Mouse (Mus musculus) testis, postnatal 10 days (tissue): Measurements from ENCODE around the gene Qprt.

ENCODE experiments used
- DNase-seq: peaks from one replicate; pipeline ENCODE4 v3.0.0; 2021; ENCODE audit warnings: low spot score

Gene Qprt

DNA sequence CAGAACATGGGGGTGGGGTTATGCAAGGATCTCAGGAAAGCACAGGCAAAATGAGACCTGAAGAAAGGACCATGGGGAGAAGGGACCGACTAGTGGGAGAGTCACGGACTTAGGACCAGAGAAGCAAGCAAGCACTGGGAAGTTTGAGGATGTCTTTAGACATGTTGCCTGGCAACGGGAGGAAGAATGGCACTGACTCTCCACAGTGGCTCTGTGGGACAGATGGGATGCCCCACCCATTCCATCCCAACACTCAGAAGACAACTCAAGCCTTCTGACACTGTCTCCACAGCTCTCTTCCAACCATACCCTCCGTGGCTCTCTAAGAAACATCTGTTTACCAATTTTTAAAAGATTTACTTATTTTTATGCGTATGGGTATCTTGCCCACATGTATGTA is 11.1 kb upstream of the Qprt start:
- DNase-seq, result no peak

DNA sequence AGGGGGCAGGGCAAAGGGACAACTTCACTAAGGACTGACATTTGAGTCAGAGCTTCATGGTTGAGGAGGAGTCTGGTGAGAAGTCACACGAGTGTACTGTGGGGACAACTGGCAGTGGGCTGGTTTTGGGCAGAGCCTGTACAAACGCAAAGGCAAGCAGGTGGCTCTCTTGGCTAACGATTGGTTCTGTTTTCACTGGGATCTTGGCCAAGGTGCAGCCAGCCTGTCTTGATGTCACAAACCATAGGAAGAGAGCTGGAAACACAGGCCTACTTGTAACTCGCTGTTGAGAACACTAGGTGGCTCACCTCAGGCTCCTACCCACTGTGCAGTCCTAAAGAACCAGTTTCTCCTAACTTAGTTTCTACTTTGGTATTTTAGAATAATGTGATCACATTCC is 7.6 kb upstream of the Qprt start:
- DNase-seq, result no peak

DNA sequence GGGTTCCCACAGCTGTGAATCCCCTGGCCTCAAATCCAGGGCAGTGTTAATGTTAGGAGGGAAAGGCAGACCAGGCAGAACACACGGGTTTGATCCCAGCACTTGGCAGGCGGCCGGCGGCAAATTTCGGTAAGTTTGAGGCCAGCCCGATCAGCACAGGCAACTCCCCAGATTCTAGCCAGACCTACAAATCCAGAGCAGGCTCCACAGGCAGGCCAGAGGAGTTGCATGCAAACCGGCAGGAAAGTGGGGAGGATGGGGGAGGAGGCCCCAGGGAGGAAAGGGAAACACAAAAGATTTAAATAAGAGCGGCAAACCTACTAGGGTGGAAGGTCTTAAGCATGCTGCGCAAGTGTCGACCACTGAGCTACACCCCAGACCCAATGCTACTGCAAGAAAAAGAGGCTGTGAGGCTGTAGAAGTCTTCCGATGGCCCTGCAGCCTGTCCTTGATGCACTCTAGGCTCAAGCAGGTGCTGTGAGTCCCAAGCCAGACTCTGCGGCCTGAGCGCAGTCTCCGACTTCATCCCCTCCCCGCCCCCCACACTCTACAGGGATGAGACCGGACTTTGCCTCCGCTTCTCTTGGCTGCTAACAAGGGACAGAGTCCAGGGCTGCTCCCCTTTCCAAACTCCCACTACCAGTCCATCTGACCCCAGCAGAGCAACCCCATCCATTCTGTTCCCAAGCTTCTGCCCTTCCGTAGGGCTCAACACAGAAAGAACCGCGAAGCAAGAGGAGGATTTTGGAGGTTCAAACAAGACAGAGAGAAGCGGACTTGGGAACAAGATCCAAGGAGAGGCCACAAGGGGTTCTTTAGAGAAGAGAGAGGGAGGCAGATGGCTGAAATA is 740 bp downstream of the Qprt start:
- no peak for DNase-seq

DNA sequence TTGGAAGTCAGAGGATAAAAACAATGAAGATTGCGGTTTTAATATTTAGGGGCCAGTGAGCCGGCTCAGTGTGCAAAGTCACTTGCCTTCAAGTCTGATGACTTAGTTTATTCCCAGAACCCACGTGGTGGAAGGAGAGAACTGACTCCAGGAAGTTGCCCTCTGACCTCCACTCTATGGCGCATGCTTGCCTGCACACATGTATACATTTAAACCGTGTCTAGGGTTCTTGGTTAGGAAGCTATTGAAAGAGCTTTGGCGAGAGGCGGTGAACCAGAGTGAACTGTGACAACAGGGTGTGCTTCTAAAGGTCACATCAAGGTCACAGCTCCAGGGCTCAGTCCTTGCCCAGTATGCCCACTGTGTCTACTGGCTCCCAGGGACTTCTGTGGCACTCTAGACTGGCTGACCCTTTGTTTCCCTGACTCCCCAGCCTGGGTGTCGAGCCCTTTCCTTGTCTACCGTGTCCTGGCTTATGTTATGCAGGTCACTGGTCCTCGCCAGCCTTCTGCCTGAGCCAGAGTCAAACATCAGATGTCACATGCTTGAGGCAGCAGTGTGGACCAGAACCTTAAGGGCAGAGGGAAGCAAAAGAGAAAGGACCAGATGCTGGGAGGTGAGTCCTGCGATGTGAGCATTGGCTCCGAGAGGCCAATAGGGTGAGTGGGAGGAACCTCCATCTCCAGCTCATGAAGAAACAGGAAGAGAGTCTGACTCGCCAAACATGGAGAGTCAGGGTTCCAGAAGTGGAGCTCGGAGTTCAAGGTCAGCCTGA is 3.2 kb downstream of the Qprt start:
- DNase-seq, result no peak

DNA sequence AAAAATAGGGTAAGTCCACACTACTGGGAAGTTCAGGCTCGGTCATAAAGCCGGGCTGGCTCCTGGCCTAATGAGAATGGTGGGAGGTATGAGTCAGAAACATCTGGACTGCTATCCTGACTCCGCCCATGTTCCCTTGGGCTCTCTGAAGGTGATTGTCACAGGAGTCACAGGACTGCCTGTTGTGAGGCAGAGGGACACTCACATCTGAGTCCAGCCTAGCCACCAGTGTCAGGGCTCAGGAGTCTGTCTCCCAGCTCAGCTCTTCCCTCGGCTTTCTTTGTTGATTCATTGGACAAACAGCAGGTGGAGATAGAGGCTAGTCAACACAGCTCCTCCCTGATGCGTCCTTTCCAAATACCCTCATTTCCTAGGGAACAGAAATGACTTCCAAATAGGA is 4.1 kb downstream of the Qprt start:
- DNase-seq, result no peak

DNA sequence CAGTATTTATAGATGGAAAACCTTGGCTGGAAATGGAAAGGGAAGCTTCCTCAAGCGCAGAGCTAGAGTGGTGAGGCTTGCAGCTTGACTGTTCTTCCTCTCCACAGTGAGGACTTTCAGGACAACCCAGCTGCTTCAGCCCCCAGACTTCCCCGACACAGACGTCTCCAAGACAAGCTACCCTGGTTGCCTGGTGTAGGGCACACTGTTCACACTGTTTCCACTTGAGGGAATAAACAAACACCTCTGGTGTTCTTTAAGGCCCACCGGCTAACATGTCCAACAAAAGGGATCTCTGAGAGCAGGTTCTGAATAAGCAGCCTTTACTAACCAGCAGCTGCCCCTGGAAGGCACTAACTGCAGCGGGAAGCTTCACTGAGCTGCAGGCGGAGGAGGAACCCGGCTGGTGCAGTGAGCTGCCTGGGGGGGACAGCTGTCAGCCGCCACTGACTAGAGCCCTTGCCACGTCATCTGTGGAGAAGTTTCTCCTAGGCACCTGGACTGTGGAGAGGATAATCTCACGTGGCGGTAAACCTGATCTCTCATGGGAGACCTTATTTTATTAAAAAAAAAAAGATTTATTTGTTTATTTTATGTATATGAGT is 5.6 kb downstream of the Qprt start:
- no peak for DNase-seq

DNA sequence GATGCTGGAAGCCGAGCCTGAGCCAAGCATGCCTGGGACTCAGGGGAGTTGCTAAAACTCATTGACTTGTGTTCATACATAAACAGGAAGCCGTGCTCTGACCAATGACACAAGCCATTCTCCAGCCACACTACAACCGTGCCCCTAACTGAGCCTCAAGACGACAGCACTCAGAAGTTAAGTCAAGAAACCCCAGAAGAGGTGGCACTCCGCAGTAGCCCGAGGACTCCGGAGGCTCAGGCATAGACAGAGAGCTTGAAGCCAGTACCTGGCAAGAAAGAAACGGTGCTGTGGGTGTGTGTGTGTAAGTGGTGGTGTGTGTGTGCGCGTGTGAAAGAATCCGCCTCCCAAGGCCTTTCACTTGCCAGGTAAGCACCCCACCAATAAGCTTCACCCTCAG is 7.1 kb downstream of the Qprt start:
- DNase-seq, result no peak

DNA sequence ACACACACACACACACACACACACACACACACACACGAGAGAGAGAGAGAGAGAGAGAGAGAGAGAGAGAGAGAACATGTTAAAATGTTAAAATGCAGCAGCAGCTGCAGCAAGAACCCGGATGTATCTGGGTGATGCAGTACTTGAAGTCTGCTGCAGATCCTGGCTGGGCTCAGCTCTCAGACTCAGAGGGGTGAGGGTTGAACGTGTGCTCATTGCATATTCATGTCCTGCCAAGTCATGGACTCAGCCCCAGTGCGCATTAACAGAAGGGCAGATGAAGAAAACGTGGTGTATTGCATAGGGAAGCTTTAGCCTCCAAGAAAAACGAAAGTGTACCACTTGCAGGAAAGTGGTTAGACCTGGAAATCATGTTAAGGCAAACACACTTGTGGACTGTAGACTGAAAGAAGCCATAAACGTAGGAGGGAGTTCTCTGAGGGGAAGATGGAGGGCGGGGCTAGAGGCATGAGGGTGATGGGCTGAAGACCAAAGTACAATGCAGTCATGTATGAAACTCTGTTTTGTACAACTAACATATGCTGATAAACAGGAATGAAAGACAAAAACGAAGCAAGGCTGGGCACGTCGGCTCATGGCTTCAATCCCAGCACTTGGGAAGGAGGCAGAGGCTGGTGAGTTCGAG is 8.3 kb downstream of the Qprt start:
- no peak for DNase-seq

DNA sequence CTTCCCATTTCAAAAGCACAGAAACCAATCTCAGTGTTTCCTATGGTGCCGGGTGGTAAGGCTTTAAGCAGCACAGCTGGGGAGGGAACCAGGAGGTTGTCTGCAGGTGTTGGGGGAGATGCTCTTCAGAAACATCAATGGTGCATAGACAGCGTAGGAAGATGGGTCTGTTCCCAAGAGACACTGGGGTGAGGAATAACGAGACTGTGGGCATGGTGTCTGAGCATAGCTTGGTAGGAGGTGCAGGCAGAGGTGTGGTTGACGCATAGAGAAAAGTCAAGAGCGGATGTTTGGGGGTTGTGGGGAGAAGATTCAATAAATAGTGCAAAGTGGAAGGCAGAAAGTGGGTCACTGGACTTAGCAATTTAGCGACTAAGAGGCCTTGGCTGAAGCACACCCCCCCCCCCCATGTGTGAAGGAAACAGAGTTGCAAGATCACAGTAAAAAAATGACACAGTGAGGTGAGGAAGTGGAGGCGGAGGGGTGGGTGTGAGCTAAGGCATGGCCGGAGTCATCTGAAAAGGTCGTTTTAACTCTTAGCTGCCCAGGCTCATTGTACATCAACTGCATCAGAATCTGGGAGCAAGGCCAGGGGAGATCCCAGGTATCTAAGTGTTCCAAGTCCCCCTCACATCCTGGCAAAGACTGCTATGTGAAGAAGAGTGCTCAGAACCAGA is 9.0 kb downstream of the Qprt start:
- no peak for DNase-seq

DNA sequence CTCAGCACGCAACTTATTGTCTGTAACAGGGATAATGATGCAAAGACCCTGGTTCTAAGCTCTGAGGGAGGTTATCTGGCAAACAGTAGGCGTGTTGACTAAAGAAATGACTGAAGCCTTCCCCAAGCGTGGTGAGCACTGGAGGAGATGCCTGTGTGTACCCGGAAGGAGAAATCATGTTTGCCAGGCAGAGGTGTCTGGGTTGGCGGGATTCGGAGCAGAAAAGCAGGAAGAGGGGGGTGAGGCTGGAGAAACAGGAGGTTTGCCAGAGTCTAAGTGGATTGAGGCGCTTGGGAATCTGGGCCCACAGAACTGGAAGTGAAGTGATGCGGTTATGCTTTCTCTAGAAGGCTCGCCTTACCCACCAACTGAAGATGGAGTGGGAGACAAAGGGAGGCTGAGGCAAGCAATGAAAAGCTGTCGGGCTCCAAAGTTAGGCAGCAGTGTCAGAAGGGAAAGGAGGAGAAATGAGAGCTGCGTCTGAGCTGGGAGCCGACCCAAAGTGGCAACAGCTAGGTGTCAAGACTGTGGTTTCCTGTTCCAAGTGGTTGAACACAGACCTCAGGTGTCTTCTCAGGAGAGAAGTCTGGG is 9.7 kb downstream of the Qprt start:
- DNase-seq, result no peak

DNA sequence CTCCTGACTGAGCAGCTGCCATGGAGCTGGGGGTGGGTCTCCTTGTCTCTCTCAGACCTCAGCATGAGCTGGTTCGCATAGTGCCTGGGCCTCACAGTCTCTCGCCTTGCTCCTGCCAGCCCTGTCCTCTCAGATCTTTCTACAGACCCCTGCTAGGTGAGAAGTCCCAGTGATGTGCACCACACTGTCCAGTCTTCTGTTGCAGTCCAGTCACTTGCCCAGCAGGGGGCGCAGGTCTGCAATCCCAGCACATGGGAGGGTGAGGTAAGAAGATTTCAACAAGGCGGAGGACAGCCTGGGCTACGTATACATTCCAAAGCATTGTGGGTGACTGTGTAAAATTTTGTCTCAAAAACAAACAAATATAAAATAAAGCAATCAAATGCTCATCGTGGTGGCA is 10.6 kb downstream of the Qprt start:
- peak; percentile 78 for DNase-seq

DNA sequence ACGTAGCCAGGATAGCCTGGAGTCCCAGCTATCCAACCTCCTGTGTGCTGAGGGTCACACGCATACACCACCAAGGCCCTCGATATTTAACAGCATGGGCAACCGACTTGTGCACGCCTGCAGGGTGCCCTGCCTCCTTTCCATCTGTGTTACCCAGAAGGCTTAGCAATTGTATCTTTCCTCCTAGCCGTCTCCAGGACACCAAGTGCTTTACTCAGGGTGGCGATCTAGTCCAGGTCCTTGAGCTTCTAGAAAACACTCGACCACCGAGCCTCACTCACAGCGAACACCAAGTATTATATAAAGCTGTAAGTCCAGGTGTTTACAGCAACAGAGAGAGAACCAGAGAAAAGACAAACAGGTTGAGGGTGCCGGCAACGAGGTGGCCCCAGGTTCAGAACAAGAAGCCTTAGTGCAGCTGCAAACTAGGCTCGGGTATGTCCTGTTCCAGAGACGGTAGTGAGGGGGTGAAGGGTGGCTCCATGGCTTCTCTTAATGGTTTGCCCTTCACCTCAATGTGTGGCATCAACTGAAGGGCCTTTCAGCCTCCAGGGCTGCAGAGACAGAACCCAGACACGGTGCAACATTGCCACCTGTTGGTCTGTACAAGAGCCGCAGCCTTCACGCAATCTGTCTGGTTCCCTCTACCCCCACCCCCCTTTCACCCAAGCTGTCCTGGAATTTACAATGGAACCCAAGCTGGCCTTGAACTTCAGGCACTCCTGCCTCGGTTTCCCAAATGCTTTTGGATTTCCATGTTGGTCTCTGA is 11.6 kb downstream of the Qprt start:
- DNase-seq, result peak; percentile 83

DNA sequence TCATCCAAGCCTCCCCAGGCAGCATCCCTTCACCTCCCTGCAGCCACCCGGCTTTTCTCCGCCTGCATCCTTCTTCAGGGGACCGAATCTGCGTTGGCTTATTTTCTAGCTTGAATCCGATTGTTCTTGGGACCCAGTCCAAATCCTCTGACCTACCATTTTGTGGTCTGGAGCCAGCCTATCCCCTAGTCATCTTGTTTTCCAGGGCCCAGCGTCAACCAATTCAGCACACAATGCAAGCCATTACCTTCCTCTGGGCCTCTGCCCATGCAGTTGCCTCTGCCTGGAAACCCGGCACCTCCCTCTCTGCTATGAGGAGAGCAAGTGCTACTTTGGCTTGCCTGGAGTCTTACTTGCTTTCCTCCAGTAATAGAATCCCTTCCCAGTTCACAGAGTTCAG is 16.5 kb downstream of the Qprt start:
- no peak for DNase-seq

DNA sequence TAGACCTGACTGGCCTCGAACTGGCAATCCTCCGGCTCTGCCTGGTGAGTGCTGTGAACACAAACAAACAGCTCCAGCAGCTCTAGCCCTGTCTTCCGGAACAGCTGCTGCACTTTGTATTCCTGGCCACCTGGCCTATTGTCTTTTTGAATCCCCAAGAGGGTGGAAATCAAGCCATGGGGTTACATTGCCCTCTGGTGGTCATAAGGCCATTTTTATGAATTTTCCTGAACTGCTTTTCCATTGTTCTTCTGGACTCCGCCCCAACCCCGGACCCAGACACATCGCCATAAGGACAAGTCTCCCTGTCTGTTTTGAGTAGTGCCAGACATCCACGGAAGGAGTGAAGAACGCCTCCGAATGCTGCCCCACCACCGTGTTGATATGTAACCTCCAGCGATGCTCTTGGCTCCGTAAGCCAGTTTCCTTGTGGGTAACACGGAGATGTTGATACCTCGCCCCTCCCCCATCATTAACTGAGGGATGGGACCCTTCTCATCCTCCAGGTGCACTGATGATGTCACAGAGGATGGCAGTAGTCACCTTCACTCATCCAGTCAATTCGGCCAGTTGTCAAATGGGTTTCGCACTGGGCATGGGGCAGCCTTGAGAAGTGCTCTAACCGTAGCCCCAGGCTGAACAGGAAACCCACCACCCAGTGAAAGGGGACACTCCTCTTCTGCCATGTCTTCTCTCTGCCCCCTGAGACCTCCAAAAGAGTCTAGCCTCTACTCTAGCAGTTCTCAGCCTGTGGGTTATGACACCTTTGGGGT is 17.3 kb downstream of the Qprt start:
- peak; percentile 78 for DNase-seq

DNA sequence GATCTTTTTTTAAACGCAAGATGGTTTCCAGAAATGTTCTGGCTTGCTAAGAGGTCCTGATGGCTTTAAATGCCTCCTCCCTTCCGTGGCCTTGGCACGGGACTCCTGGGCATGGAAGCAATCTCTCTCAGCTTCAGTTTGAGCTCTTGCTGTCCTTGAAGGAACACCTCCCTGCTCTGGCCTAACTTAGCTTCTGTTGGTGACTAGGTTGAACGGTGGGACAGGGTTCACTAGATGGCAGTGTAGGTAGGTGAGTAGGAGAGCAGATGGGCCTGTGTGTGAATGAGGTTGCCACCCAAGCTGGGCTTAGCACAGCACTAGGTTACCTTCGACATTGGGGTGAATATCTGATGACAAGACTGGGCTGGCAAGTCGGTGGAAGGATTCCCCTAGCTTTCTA is 18.1 kb downstream of the Qprt start:
- no peak for DNase-seq

DNA sequence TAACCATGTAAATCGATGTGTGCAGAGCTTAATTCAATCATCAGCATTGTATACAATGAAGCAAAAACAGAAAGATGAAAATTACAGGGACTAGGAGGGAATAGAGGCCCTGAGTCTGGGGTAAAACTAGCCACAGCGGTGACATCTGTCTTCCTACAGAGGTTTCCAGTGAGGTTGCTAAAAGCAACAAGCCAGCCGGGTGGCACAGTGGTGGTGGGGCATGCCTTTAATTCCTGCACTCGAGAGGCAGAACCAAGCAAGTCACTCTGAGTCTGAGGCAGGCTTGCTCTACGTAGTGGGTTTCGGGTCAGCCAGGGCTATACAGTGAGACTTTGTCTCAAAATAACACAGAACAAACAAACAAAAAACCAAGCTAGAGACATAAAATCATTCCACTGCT is 19.9 kb downstream of the Qprt start:
- no peak for DNase-seq

DNA sequence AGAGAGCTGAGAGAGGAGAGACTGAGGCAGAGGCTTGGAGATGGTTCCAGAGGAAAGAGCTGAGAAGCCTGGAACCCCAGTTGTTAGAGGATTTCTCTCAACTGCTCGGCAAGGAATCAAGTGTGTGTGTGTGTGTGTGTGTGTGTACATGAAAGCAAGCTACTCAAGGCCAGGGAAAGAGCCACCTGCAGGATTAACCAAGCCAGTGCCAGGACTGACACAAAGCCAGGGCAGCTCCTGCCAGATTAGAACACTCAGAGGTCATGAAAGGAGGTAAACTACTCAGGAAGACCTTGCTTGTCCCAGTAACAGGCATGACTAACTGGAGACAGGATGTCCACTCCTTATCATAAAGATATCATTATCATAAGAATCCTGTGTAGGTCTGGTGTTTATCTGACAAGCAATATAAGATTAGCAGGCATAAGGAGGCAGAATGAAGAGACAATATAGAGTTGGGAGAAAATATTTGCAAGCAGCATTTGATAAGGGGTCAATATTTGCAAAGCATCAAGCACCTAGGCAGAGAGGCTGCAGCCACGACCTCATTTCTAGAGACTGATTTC is 20.5 kb downstream of the Qprt start:
- no peak for DNase-seq

DNA sequence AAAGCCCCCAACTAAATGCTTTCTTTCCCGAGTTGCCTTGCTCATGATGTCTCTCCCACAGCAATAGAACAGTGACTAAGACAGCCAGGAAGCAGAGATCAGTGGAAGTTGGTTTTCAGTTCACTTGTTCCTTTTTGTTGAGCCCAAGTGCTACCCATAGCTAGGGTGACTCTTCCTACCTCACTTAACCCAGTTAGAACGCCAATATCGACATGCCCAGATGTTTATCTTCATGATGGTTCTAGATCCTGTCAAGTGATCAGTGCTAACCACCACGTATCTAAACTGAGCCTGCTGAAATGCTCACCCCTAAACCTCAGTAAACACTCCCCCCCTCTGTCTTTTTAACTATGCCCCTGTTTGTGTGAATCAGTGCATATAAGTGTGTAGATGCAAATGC is 22.5 kb downstream of the Qprt start:
- no peak for DNase-seq

DNA sequence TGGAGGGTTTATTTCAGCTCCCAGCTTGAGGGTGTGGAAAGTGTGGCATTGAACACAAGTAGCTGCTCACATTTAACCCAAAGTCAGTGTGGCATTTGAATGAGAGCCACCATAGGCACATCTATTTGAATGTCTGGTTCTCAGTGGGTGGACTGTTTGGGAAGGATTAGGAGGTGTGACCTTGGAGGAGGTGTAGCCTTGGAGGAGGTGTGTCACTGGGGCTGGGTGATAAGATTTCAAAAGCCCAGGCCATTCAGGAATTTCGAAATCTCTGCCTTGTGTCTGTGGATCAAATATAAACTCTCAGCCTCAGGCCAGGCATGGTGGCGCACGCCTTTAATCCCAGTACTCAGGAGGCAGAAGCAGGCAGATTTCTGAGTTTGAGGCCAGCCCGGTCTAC is 23.1 kb downstream of the Qprt start:
- no peak for DNase-seq

DNA sequence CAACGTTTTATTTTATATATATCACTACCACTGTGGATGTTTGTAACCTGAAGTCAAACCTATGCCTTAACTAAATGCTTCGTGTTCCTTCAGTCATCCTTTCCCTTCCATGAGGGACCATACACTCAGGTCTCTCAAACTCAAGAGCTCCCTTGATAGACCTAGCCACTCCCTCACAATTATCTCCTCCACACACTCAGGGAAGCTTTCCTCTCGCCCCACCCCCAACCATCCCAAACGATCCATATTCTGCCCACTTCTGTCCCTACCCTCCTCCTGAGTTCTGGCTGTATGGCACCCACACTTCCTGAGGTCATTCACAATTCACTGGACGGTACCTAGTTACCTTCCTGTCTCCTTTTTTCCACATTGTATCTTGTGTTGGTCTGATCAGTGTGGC is 23.5 kb downstream of the Qprt start:
- DNase-seq, result no peak
